Mouse (Mus musculus) heart, adult 18-20 months (tissue): ENCODE results near the gene Stk10. TPM values are rescaled to one million over a fixed set of nuclear protein-coding genes. Genes with fewer than 3 reads are reported as not detected.

Experiments
- DNase-seq, 2 experiments: peaks; one replicate each; pipeline ENCODE4 v3.0.0; 2021 to 2022; ENCODE audit warnings: mixed read lengths in 1 of 2
- total RNA-seq, 2 experiments: library from RNA; stranded (reverse); gene quantifications; 2 replicates each; pipeline ENCODE4 v1.2.3; 2021

The Stk10 gene
- total RNA-seq, 2 experiments from 2014 or later: 8.2 to 11.6 TPM

DNA sequence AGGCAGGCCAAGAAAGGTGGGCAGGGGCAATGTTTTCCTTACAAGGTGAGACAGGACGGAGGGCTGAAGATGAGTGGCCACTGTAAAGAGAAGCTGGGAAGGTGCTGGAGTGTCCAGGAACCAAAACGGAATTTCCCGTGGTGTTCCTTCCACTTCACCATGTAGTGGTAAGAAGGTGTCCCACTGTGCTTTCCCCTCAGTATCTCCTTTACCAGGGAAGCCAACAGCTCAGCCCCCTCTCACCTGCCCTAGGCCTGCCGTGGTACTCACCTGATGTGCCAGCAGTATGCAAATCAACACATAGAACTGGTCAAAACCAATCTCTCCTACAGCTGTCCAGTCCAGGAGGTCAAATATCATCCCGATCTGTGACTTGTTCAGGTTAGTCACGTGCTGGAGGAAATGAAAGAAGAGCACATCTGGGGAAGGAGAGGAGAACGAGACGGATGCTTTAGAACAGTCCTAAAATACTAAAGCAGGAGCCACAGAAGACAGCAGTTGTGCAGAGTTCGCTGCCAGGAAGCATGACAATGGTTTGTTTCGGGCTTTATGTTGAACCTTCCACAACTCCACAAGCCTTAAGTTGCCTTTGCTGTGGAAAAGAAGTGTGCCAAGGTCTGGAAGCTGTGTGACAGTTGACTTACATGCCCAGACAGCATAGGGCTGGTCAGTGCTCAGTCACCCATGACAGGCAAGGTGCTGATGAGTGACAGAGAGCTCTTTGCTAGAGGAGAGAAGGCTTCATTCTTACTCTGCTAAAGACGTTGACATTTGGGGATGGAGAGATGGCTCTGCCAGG, 8.8 kb upstream of the Stk10 start:
- DNase-seq: no peak

DNA sequence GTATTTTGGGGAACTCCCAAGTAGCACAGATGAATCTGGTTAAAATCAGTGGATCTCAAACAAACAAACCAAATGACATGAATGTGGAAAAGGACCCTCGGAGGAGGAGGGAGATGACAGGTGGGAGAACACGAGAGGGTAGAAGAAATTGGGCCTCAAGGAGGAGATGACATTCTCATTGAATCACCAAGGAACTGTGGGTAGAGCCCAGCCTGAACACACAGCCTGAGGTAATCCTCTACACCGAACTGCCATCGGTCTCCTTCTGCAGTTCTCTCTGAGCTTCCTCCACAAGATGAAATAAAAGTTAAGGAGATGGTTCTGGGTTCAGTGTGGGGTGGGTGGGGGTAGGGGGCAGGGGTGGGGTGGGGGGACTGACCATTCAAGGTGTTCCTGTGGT, 6.1 kb upstream of the Stk10 start:
- DNase-seq: no peak

DNA sequence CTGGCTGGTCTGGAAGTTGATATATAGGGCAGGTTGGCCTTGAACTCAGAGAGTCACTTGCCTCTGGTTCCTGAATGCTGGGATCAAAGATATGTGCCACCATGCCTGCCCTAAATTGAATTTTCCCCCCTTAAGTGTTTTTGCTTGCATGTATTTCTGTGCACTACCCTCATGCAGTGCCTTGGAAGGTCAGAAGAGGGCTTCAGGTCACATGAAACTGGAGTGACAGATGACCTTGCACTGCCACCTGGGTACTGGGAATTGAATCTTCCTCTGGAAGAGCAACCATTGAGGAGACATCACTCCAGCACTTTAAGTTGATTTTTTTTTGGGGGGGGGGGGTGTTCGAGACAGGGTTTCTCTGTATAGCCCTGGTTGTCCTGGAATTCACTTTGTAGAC, 3.0 kb upstream of the Stk10 start:
- DNase-seq: peak in 1 of 2 experiments; percentile 22

DNA sequence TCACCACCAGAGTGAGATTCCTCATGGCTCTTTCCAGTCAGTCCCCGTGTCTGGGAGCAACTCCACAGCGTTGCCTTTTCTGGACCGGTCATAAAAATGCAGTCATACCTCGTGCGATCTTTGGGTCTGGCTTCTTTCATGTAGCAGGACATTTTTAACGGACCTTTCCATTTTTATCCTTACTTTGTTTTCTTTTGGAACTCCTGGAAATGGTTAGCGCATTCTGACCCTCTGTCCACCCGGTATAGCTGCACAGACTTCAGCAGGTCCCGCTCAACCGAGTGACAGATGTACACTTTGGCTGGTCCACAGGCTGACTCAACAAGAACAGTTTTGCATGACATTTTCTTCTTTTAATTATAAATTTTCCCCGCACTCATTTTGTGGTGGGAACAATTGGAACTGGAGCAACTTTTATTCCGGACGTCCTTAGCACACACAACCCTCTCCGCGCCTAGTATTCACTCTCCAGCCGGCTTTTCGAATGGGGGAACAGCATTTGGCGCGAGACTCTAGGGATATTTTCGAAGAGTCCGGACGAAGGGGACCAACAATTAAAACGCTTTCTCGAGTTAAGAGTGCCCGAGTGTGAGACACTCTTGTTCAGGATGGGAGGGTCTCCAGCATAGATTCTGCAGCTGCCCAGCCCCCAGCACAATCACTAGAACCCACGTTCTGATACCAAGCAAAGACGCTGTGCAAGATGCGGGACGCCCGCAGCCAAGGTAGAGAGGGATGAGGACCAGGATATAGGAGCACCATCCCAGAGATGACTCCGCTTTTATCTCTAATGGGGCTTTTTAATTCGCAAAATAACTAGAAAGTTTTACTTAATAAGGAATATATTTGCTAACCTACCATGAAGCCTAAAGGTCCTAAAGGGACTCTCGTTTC, 987 bp upstream of the Stk10 start, which contains the start of gene Efcab9:
Gene Efcab9, minus strand, starts transcription at position 211 of the 894 bp plus-strand sequence.
- peak in 1 of 2 experiments; percentile 43 for DNase-seq

DNA sequence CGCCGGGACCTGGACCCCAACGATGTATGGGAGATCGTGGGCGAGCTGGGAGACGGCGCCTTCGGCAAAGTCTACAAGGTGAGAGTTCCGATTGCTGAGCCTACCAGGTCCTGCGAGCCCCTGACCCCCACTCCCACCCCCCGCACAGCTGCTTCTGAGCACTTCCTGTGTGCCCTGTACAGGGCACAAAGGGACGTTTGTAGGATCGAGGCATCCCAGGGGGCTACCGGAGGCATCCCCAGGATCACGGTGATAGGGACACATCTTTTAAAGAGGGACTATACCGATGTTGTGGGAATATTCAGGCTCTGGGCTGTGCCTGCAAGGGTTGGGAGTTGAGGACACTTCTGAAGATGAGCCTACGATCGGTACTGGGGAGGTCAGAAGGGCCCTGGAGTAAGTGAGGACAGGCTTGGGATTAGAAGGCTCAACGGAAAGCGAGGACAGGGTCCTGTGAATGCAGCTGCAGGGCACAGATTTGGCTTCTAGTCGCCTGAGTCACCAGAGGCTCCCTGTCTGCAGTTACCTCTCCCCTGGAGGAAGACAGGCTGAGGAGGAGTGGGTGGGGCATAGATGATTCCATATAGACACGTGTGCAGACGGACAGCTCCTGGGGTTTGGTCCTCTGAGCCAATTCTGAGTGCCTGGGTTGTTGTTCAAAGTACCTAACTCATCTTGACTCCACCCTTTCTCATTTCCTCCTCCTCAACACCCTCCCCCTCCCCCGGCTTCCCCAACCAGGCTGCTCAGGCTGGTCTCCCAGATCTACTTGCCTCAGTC, 567 bp downstream of the Stk10 start:
- peak; percentile 68 to 77 for DNase-seq

- peak in 1 of 2 experiments; percentile 29 for DNase-seq
Observed at GRCm38 (mm10) chr11:32534453-32535075, 1.5 kb downstream of the Stk10 start.

- DNase-seq: no peak
Observed at GRCm38 (mm10) chr11:32535646-32536045, 2.5 kb downstream of the Stk10 start.

GRCm38 (mm10) chr11:32536954-32537353, 3.8 kb downstream of the Stk10 start:
- no peak for DNase-seq

GRCm38 (mm10) chr11:32538435-32538834, 5.3 kb downstream of the Stk10 start:
- peak; percentile 56 to 78 for DNase-seq

DNA sequence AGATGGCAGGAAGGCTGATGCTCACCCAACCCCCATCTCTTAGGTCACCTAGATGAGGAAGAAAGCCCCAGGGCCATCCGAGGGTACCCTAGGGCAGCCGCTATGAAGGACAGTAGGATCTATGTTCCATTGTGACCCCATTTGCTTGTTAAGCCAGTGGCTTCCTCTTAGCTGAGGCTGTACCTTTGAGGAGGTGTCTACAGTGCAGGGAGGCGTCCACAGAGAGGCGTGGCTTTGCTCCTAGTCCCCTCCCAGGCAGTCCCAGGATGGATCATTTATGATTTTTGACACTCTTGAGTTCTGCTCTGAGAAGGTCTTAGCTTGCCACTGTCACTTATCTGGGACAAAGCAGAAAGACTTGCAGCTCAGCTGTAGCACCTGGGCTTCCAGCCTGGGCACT, 5.7 kb downstream of the Stk10 start:
- no peak for DNase-seq

DNA sequence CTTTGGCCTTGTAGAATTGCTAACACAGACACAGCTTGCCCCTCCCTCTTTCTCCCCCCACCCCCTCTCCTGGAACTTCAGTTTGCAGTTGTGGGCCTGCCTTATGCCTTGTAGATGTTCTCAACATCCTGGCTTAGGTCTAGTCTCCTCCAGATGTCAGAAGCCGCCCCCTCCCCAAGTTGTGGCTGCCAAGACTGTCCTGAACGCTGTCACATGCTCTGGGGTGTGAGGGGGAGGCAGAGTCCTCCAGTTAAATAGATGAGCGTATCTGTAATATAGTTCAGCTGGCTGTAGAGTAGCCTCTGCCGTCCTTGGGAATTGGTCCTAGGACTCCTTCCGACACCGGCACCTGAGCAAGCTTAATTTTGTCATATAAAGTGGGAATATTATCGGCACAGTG, 6.6 kb downstream of the Stk10 start:
- DNase-seq: no peak

DNA sequence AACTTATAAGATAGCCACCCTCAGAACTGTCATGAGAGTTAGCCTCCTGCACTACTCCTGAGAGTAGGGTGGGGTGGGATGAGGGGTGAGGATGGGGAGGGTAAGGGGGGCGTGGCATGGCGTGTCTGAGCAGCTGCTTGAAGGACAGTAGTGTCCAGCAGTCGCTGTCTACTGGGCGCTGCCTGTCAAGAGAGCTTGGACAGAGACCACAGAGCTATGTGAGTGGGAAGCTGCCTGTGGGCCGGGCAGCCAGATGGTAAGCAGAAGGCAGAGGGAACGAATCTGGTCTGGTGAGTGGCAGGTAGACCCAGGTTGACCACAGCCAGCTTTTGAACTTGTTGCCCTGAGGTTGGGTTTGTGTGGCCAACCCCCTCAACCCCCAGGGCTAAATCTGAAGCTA, 7.4 kb downstream of the Stk10 start:
- no peak for DNase-seq

DNA sequence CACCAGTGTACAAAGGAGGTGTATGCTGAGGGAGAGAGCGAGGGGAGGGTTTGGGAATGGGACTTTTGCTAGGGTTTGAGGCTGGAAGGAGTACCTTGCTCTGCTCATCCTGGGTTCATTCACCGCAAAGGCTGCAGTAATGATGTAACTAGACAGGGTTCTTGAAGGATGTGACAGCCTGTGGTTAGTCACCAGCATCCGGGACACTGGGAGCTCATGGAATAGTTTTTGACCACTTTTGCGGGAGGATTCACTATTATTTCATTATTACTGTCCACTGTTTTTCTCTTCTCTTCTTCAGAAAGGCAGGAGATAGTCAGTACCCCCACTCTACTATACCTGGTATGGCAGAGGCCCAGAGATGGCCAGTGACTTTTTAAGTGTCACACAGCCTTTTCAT, 9.1 kb downstream of the Stk10 start:
- peak in 1 of 2 experiments; percentile 8 for DNase-seq

GRCm38 (mm10) chr11:32542687-32543411, 9.7 kb downstream of the Stk10 start:
- DNase-seq: peak; percentile 24 to 74

DNA sequence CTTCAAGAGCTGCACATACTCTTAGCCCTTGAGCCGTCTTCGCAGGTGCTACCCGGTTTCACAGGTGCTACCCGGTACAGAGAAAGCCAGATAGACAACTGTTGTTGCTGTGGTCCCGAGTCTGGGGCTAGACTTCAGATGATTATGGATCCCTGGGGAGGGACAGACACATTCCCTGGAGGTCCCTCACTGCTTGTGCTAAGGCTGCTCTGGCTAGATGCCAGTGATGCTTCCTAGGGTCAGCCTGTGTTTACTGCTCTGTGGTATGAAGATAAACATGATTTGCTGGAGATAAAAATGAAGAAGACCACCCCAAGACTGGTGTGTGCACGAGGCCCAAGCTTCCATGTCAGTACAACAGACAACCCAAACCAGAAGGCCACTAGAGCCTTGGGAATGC, 10.9 kb downstream of the Stk10 start:
- DNase-seq: peak in 1 of 2 experiments; percentile 14

DNA sequence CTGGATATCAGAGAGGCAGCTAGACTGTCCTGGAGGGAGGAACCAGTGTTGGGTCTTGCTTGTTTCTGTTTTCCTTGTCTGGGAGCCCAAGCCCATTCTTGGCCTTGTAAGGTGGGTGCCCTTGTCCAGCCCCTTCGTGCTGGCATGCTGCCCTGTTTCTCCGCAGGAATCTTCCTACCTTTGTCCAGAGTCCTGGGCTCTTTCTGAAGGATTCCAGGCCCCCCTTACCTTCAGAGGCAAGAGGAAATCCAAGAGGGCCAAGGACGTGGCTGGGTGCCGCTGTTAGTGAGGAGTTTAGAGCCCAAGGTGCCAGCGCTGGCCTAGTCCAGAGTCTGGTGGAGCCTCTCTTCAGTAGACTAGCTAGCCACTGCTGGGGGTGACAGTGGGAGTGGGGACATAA, 11.4 kb downstream of the Stk10 start:
- DNase-seq: peak in 1 of 2 experiments; percentile 12

DNA sequence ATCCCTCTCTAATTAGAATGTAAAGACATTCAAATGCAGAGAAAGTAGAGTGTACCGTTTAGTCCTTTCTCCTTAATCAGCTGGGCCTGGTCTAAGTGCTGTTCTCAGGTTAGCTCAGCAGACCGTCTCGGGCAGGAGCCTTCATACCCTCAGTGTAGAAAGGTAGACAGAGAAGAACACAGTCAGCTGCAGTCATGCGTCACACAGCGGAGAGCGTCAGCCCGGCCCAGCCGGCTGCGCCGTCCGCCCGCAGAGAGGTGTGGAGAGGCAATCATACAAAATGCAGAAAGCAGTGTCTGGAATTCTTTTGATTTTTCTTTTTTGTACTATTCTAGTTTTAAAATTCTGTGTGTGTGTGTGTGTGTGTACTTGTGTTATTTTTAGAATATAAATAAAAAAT, 12.5 kb downstream of the Stk10 start:
- DNase-seq: no peak

- DNase-seq: peak; percentile 71 to 79
Observed at GRCm38 (mm10) chr11:32546483-32546882, 13.4 kb downstream of the Stk10 start.

GRCm38 (mm10) chr11:32547391-32547947, 14.4 kb downstream of the Stk10 start:
- DNase-seq: no peak

DNA sequence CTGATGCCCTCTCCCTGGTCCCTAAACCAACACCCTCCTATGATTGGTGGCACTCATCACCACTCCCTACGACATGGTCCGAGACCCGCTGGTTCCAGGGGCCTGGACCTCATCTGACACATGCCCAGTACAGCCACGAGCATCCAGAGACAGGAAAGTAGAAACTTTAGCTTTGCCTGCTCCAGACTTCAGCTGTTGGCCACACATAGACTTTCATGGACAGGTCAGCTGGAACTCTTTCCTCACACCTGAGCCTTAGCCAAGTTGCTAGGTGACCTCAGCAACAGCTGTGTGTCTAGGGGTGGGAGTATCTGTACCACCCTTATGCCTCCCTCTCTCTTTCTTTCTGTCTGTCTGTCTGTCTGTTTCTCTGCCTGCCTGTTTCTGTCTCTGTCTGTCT, 15.1 kb downstream of the Stk10 start:
- DNase-seq: peak in 1 of 2 experiments; percentile 51

DNA sequence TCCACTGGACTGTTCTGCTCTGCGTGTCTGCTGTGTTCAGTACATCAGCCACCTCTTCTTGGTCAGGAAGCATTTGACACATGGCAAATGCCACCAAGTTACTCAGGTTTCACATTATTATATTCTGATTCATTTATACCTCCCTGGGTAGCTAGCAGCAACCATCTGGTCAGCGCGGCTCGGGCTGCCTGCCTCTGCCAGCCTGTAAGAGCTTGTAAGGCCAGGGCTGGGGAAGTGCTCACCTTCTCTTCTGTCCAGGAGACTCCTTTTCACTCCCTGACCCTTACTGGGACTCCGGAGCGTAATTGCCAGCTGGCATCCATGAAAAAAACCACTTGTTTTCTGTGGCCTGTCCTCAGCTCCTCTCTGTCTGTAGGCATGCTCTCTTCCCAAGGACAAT, 16.1 kb downstream of the Stk10 start:
- no peak for DNase-seq
